Mouse (Mus musculus): ENCODE measurements around the gene Slc7a6. TPM values are rescaled to one million over a fixed set of nuclear protein-coding genes. Genes with fewer than 3 reads are reported as not detected.
A peak's percentile ranks its signal among the peaks of the same experiment; 100 is the strongest.

Gene Slc7a6
- 59.0 and 68.9 TPM in 2 replicates for polyA plus RNA-seq (2015; fragmentation: Nextera tagmentation; extraction: Ambion mirVana)

DNA sequence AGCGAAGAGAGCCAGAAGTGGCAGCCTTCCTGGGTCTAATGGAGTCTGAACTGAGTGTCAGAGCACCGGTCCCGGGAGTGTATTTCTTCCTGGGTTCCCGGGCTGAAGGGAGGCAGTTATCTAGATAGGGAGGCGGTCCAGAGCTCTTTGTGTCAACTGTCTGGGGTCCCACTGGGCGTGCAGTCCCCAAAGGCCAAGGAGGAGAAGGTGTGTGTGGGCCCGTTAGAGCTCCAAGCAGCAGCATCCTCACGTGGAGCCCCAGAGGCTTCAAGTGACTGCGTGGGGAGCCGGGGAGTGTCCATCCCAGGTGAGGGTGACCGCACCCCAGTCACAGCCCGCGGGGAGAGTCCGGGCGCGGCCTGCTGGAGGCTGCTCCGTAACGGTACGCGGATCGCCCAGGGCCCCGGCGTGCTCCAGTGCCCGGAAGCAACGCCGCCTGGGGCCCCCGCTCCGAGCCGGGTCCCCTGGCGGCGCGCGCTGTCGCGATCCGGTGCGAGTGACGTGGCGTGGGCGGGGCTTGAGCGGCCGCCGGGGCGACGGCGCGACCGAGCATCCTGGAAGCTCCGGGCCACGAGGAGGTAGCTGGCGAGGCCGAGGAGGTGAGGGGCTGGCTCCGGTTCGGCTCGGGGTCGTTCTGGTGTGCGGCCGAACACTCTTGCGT, at the start of gene Slc7a6:
Slc7a6 (plus strand) TSS at position 502 of the 661 bp plus-strand sequence.
- no peaks in the 10 kb centered on the region for H3K9me3 ChIP-seq
- no peaks in the 10 kb centered on the region for H3K27me3 ChIP-seq
- peak; percentile 86 for ATAC-seq (ENCODE audit: low FRiP score, low read depth)
- peaks cover 14% of the 10 kb centered on the region; the same call in 1 of the 2 replicates for H3K4me1 ChIP-seq
- peaks cover 12% of the 10 kb centered on the region for H3K36me3 ChIP-seq
- H3K27ac ChIP-seq = peak within 1 kb of the TSS; percentile 89
- peak within 1 kb of the TSS; percentile 81 for H3K4me3 ChIP-seq
- peak within 1 kb of the TSS; percentile 93 for H3K4me2 ChIP-seq (replicated peaks)
- 1% methylated on average over 48 of the region's 59 CpGs for WGBS
- peak within 1 kb of the TSS; percentile 90 for H3K9ac ChIP-seq

- H3K27ac ChIP-seq = no peak overlapping the region
- ATAC-seq (ENCODE audit: low FRiP score, low read depth) = no peak
- H3K9ac ChIP-seq = no peak overlapping the region
- H3K36me3 ChIP-seq = peaks cover 46% of the 10 kb centered on the region
- H3K4me2 ChIP-seq (replicated peaks) = no peak overlapping the region
- 88% methylated on average over 3 of the region's 3 CpGs for WGBS
- no peaks in the 10 kb centered on the region for H3K9me3 ChIP-seq
- H3K4me3 ChIP-seq = no peak overlapping the region
- H3K27me3 ChIP-seq = no peaks in the 10 kb centered on the region
- no peaks in the 10 kb centered on the region for H3K4me1 ChIP-seq
These were observed 45.2 kb upstream of the Slc7a6 start for GRCm38 (mm10) chr8:106123443-106123842.

DNA sequence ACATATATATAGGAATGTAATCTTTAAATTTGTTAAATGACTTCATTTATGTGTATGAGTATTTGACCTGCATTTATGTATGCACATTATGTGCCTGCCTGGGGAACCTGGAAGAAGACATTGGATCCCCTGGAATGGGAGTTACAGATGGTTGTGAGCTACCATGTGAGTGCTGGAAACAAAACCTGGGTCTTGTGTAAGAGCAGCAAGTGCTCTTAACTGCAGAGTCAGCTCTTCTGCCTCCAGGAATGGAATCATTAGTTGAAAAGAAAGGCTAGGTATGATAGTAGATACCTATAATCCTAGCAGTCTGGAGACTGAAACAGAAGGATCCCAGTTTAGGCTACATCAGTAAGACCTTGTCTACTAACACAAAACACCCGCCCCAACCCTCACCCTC, 42.6 kb upstream of the Slc7a6 start:
- Histone ChIP-seq H3K9ac (no peak overlapping the region), H3K4me1 (no peaks in the 10 kb centered on the region), H3K4me2 (replicated peaks) (no peak overlapping the region), H3K9me3 (no peaks in the 10 kb centered on the region), H3K36me3 (peaks cover 48% of the 10 kb centered on the region), H3K27ac (no peak overlapping the region), H3K27me3 (no peaks in the 10 kb centered on the region), H3K4me3 (no peak overlapping the region)
- ATAC-seq (ENCODE audit: low FRiP score, low read depth) = no peak
- 90% methylated on average over 1 of the region's 1 CpGs for WGBS

DNA sequence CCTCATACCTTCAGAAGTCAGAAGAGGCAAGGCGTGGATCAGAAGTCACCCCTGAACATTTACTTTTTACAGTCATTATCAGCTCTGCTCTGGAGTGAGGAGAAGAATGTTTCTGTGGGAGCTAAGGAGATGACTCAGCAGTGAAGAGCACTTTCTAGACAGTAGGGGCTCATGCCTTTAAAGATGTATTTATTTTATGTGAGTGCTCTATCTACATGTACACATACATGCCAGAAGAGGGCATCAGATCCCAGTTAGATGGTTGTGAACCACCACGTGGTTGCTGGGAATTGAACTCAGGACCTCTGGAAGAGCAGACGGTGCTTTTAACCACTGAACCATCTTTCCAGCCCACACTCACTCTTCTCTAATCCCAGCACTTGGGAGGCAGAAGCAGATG, 41.6 kb upstream of the Slc7a6 start:
- WGBS = 75% methylated on average over 3 of the region's 3 CpGs
- ATAC-seq (ENCODE audit: low FRiP score, low read depth) = no peak
- no peak overlapping the region for H3K27ac ChIP-seq

GRCm38 (mm10) chr8:106127882-106128410, 40.7 kb upstream of the Slc7a6 start:
- Histone ChIP-seq H3K27ac (no peak overlapping the region), H3K4me1 (no peaks in the 10 kb centered on the region), H3K9me3 (no peaks in the 10 kb centered on the region), H3K4me3 (no peak overlapping the region), H3K4me2 (replicated peaks) (no peak overlapping the region), H3K36me3 (peaks cover 66% of the 10 kb centered on the region), H3K27me3 (peaks cover 12% of the 10 kb centered on the region), H3K9ac (no peak overlapping the region)
- no peak for ATAC-seq (ENCODE audit: low FRiP score, low read depth)
- WGBS = 90% methylated on average over 10 of the region's 10 CpGs

More for the DNA sequence above, 41.6 kb upstream of the Slc7a6 start:
- Histone ChIP-seq H3K4me2 (replicated peaks) (no peak overlapping the region), H3K4me1 (no peaks in the 10 kb centered on the region), H3K9ac (no peak overlapping the region), H3K27me3 (peaks cover 3% of the 10 kb centered on the region), H3K9me3 (no peaks in the 10 kb centered on the region), H3K36me3 (peaks cover 58% of the 10 kb centered on the region), H3K4me3 (no peak overlapping the region)

DNA sequence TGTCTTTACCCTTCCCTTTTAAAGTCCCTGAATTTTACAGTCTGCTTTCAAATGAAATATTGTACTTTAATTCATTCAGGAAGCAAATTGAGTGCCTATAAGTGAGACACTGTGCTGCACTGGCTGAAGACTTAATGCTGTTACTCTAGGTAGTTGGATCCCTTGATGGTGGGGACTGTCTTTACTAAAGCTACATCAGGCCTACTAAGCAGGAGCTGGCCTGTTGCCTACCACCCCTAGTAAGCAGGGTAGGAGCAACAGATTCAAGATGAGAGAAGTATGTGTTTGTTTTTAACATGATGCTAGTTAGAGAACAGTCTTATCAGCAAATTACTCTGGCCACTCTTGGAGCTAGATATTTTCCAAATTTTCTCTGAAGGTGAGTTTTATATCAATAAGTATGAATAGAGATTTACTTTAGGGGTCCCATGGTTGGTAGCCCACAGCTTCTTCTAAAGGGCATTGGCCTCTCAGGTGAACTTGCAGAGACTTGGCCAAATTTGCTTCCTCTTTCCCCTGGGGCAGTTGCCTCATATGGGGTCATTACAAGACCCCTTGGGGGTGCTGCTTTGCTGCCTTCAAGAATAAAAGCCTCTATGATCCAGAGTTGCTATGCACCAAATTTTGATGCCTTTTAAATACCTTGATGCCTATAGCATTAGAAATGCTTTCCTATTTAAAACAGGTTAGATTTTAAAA, 39.3 kb upstream of the Slc7a6 start:
- ATAC-seq (ENCODE audit: low FRiP score, low read depth) = no peak
- peaks cover 63% of the 10 kb centered on the region for H3K36me3 ChIP-seq
- H3K4me3 ChIP-seq = no peak overlapping the region
- no peak overlapping the region for H3K4me2 ChIP-seq (replicated peaks)
- no peak overlapping the region for H3K27ac ChIP-seq
- no peak overlapping the region for H3K9ac ChIP-seq
- 0 out of 2 replicates have a peak, but pooled peaks cover 1% of the 10 kb centered on the region for H3K4me1 ChIP-seq
- H3K9me3 ChIP-seq = no peaks in the 10 kb centered on the region
- peaks cover 26% of the 10 kb centered on the region for H3K27me3 ChIP-seq

GRCm38 (mm10) chr8:106129997-106130396, 38.7 kb upstream of the Slc7a6 start:
- Histone ChIP-seq H3K27me3 (peaks cover 32% of the 10 kb centered on the region), H3K27ac (no peak overlapping the region), H3K9me3 (no peaks in the 10 kb centered on the region), H3K4me3 (no peak overlapping the region), H3K4me1 (peaks cover 7% of the 10 kb centered on the region; the same call in 1 of the 2 replicates), H3K36me3 (peaks cover 63% of the 10 kb centered on the region), H3K9ac (no peak overlapping the region), H3K4me2 (replicated peaks) (no peak overlapping the region)
- ATAC-seq (ENCODE audit: low FRiP score, low read depth) = no peak
- 84% methylated on average over 2 of the region's 2 CpGs for WGBS

- Histone ChIP-seq H3K9ac (no peak overlapping the region), H3K36me3 (peaks cover 63% of the 10 kb centered on the region), H3K27ac (no peak overlapping the region), H3K9me3 (no peaks in the 10 kb centered on the region), H3K4me3 (no peak overlapping the region), H3K27me3 (peaks cover 38% of the 10 kb centered on the region), H3K4me1 (peaks cover 11% of the 10 kb centered on the region; the same call in 1 of the 2 replicates), H3K4me2 (replicated peaks) (no peak overlapping the region)
- ATAC-seq (ENCODE audit: low FRiP score, low read depth) = no peak
- 83% methylated on average over 2 of the region's 2 CpGs for WGBS
These were observed 38.2 kb upstream of the Slc7a6 start for GRCm38 (mm10) chr8:106130505-106130904.

- Histone ChIP-seq H3K27me3 (peaks cover 43% of the 10 kb centered on the region), H3K36me3 (peaks cover 63% of the 10 kb centered on the region), H3K9me3 (no peaks in the 10 kb centered on the region), H3K4me1 (peaks cover 16% of the 10 kb centered on the region), H3K9ac (no peak overlapping the region), H3K4me2 (replicated peaks) (no peak overlapping the region), H3K4me3 (no peak overlapping the region), H3K27ac (no peak overlapping the region)
- ATAC-seq (ENCODE audit: low FRiP score, low read depth) = no peak
- 87% methylated on average over 4 of the region's 4 CpGs for WGBS
These were observed 37.6 kb upstream of the Slc7a6 start for GRCm38 (mm10) chr8:106131021-106131420.

- no peak overlapping the region for H3K4me3 ChIP-seq
- H3K4me1 ChIP-seq = peaks cover 21% of the 10 kb centered on the region
- no peak for ATAC-seq (ENCODE audit: low FRiP score, low read depth)
- H3K27me3 ChIP-seq = peaks cover 49% of the 10 kb centered on the region
- H3K9me3 ChIP-seq = no peaks in the 10 kb centered on the region
- no peak overlapping the region for H3K9ac ChIP-seq
- H3K4me2 ChIP-seq (replicated peaks) = no peak overlapping the region
- WGBS = 92% methylated on average over 7 of the region's 7 CpGs
- H3K36me3 ChIP-seq = peaks cover 63% of the 10 kb centered on the region
- H3K27ac ChIP-seq = no peak overlapping the region
These were observed 37.0 kb upstream of the Slc7a6 start for GRCm38 (mm10) chr8:106131488-106132222.

GRCm38 (mm10) chr8:106132356-106132755, 36.3 kb upstream of the Slc7a6 start:
- Histone ChIP-seq H3K27ac (no peak overlapping the region), H3K27me3 (peaks cover 56% of the 10 kb centered on the region), H3K4me1 (peaks cover 28% of the 10 kb centered on the region), H3K4me3 (no peak overlapping the region), H3K9me3 (no peaks in the 10 kb centered on the region), H3K9ac (no peak overlapping the region), H3K36me3 (peaks cover 56% of the 10 kb centered on the region), H3K4me2 (replicated peaks) (no peak overlapping the region)
- WGBS = 93% methylated on average over 11 of the region's 11 CpGs
- no peak for ATAC-seq (ENCODE audit: low FRiP score, low read depth)

GRCm38 (mm10) chr8:106133526-106133925, 35.1 kb upstream of the Slc7a6 start:
- peaks cover 35% of the 10 kb centered on the region for H3K4me1 ChIP-seq
- H3K9ac ChIP-seq = no peak overlapping the region
- H3K4me3 ChIP-seq = no peak overlapping the region
- H3K27ac ChIP-seq = no peak overlapping the region
- H3K27me3 ChIP-seq = peaks cover 61% of the 10 kb centered on the region
- H3K9me3 ChIP-seq = no peaks in the 10 kb centered on the region
- peaks cover 44% of the 10 kb centered on the region for H3K36me3 ChIP-seq
- WGBS = 59% methylated on average over 13 of the region's 13 CpGs
- H3K4me2 ChIP-seq (replicated peaks) = no peak overlapping the region
- no peak for ATAC-seq (ENCODE audit: low FRiP score, low read depth)
